ENCODE assay signal across 8 mouse cellular contexts in the genomic region with DNA sequence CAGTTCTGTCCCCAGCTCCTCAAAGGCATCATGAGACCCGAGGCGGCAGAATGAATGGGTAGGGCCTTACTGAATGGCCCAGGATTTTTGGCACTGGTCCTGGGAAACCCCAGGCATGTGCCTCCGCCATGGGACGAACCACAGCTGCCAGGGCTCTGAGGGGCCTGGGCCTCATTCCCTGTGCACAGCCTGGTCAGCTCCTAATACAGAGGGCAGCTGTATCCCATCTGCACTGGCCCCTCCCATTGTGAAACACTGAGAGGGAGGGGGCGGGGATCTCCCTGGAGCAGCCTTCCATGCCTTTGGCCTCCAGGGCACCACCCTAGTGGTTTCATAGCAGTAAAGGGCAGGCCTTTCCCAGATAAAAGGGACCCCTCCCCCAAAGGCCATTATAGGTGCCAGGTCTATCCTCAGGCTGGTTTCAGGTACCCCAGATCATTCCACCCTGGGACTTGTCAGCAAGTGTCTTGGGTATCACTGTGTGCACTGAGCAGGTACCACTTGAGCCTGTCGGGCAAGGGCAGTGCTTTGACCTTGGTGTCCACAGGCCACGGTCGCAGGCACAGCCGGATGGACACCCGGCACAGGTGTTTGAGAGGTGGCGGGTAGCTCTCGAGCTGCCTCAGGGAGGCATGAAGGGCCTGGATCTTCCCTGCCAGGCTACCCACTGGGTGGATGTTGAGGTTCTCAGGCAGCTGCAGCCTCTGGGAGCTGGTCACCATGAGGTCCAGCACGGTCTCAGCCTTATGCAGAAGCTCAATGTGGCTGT. TPM values are rescaled to one million over a fixed set of nuclear protein-coding genes. Genes with fewer than 3 reads are reported as not detected.
A peak's percentile ranks its signal among the peaks of the same experiment; 100 is the strongest.
DNase-seq lines count a peak whose midpoint lies in the region; ATAC-seq and TF ChIP-seq lines count a peak whose summit lies in the region.

No protein-coding gene starts in this region.

- peak overlapping the region; percentile 16; the same call in 1 of the 2 replicates for H3K27ac ChIP-seq in heart, postnatal 0 days (ENCODE audit: low read depth)
- peak overlapping the region; percentile 37; the same call in 1 of the 2 replicates for H3K27ac ChIP-seq in neural tube, embryonic 15.5 days (replicated peaks)

- WGBS in heart, postnatal 0 days: 52% methylated on average over 13 of the region's 13 CpGs
- 73% methylated on average over 13 of the region's 13 CpGs for WGBS in neural tube, embryonic 15.5 days

- peak; percentile 66 for DNase-seq in adrenal gland, postnatal 14 days
- no peak for DNase-seq in adrenal gland, postnatal 25 days
- peak; percentile 46 for DNase-seq in right cerebral cortex, postnatal 4 days
- no peak for DNase-seq in right cerebral cortex, postnatal 36 days (ENCODE audit: low spot score in 2 of 2)
- peak; percentile 30 for DNase-seq in heart, postnatal 0 days (ENCODE audit: low spot score)
- peak; percentile 87 to 91 for DNase-seq in kidney, postnatal 4 days
- no peak for DNase-seq in thymus, postnatal 10 days (ENCODE audit: low spot score in 2 of 2)

- peaks cover 12% of the 10 kb centered on the region for H3K4me1 ChIP-seq in heart, postnatal 0 days (ENCODE audit: control insufficient read depth, insufficient read depth)
- H3K4me1 ChIP-seq in neural tube, embryonic 15.5 days: peaks cover 45% of the 10 kb centered on the region

- no peaks in the 10 kb centered on the region for H3K27me3 ChIP-seq in heart, postnatal 0 days (ENCODE audit: control insufficient read depth, insufficient read depth, low read length)
- no peaks in the 10 kb centered on the region for H3K27me3 ChIP-seq in neural tube, embryonic 15.5 days (replicated peaks)

- H3K4me3 ChIP-seq in heart, postnatal 0 days (ENCODE audit: low read depth, low read length): no peak overlapping the region
- no peak overlapping the region for H3K4me3 ChIP-seq in neural tube, embryonic 15.5 days (replicated peaks)

- TF ChIP-seq CTCF in heart, postnatal 0 days (IDR thresholded peaks at IDR 0.05; ENCODE audit: low read depth): no peak

- TF ChIP-seq EP300 in heart, postnatal 0 days (IDR thresholded peaks at IDR 0.05; ENCODE audit: low read depth): no peak

- peak; percentile 25; the same call in 1 of the 2 replicates for ATAC-seq in heart, postnatal 0 days (ENCODE audit: insufficient read depth, low read depth)
- ATAC-seq in neural tube, embryonic 15.5 days (ENCODE audit: low FRiP score): no peak

- peaks cover 70% of the 10 kb centered on the region for H3K36me3 ChIP-seq in heart, postnatal 0 days (replicated peaks; ENCODE audit: control insufficient read depth, insufficient read depth, low read length)
- H3K36me3 ChIP-seq in neural tube, embryonic 15.5 days: peaks cover 63% of the 10 kb centered on the region

- H3K9me3 ChIP-seq in heart, postnatal 0 days (replicated peaks; ENCODE audit: control insufficient read depth, low read length): no peaks in the 10 kb centered on the region
- H3K9me3 ChIP-seq in neural tube, embryonic 15.5 days (replicated peaks): no peaks in the 10 kb centered on the region

- H3K4me2 ChIP-seq in heart, postnatal 0 days (ENCODE audit: low read depth, low read length): no peak overlapping the region
- H3K4me2 ChIP-seq in neural tube, embryonic 15.5 days: no peak overlapping the region

- no peak overlapping the region for H3K9ac ChIP-seq in heart, postnatal 0 days (replicated peaks; ENCODE audit: low read depth, low read length)
- H3K9ac ChIP-seq in neural tube, embryonic 15.5 days (replicated peaks): no peak overlapping the region

RNA-seq across cellular contexts. Expression of a gene that starts 6.6 kb away (rescaled TPM):
- total RNA-seq in adrenal gland, postnatal 14 days (2021): 22.3 and 25.8 TPM in 2 replicates
- 29.2 and 31.5 TPM in 2 replicates for total RNA-seq in adrenal gland, postnatal 25 days (2021)
- 16.2 and 20.0 TPM in 2 replicates for total RNA-seq in heart, postnatal 0 days (2014; rRNA removed; ENCODE audit: low replicate concordance)
- 12.4 and 13.0 TPM in 2 replicates for polyA plus RNA-seq in heart, postnatal 0 days (2015; fragmentation: Nextera tagmentation; extraction: Ambion mirVana)
- 40.7 and 44.0 TPM in 2 replicates for polyA plus RNA-seq in neural tube, embryonic 15.5 days (2015; fragmentation: Nextera tagmentation; extraction: Ambion mirVana)

RNA-seq across cellular contexts. Expression of a gene that starts 11.2 kb away (rescaled TPM):
- 1.6 and 2.4 TPM in 2 replicates for total RNA-seq in adrenal gland, postnatal 14 days (2021)
- total RNA-seq in adrenal gland, postnatal 25 days (2021): 0.76 TPM in 1 of 2 replicates, not detected in the other
- 8.0 and 24.0 TPM in 2 replicates for total RNA-seq in heart, postnatal 0 days (2014; rRNA removed; ENCODE audit: low replicate concordance)
- 3.6 and 4.1 TPM in 2 replicates for polyA plus RNA-seq in heart, postnatal 0 days (2015; fragmentation: Nextera tagmentation; extraction: Ambion mirVana)
- polyA plus RNA-seq in neural tube, embryonic 15.5 days (2015; fragmentation: Nextera tagmentation; extraction: Ambion mirVana): 1.8 and 2.7 TPM in 2 replicates

RNA-seq across cellular contexts. Expression of a gene that starts 15.9 kb away (rescaled TPM):
- 32.3 and 37.7 TPM in 2 replicates for total RNA-seq in adrenal gland, postnatal 14 days (2021)
- 46.1 and 57.5 TPM in 2 replicates for total RNA-seq in adrenal gland, postnatal 25 days (2021)
- total RNA-seq in heart, postnatal 0 days (2014; rRNA removed; ENCODE audit: low replicate concordance): 67.2 and 89.9 TPM in 2 replicates
- polyA plus RNA-seq in heart, postnatal 0 days (2015; fragmentation: Nextera tagmentation; extraction: Ambion mirVana): 83.4 and 87.8 TPM in 2 replicates
- polyA plus RNA-seq in neural tube, embryonic 15.5 days (2015; fragmentation: Nextera tagmentation; extraction: Ambion mirVana): 92.6 and 107 TPM in 2 replicates

RNA-seq across cellular contexts. Expression of a gene that starts 20.1 kb away (rescaled TPM):
- 0.98 and 2.0 TPM in 2 replicates for total RNA-seq in adrenal gland, postnatal 14 days (2021)
- 5.0 and 5.9 TPM in 2 replicates for total RNA-seq in adrenal gland, postnatal 25 days (2021)
- total RNA-seq in heart, postnatal 0 days (2014; rRNA removed; ENCODE audit: low replicate concordance): 1.5 and 4.1 TPM in 2 replicates
- polyA plus RNA-seq in heart, postnatal 0 days (2015; fragmentation: Nextera tagmentation; extraction: Ambion mirVana): 1.9 and 2.0 TPM in 2 replicates
- polyA plus RNA-seq in neural tube, embryonic 15.5 days (2015; fragmentation: Nextera tagmentation; extraction: Ambion mirVana): 1.5 and 2.2 TPM in 2 replicates

Comparison
In these comparisons a context has a peak if more than half of its experiments do, and no peak if none do; other contexts are left out.
1. DNase-seq: peak in adrenal gland, postnatal 14 days (single experiment), right cerebral cortex, postnatal 4 days (single experiment), heart, postnatal 0 days (single experiment) and kidney, postnatal 4 days (2 of 2); none in adrenal gland, postnatal 25 days (single experiment), right cerebral cortex, postnatal 36 days (0 of 2) and thymus, postnatal 10 days (0 of 2).